Mouse (Mus musculus) cerebellum, adult (tissue): ENCODE results near the gene Lrfn1.

Experiments
- ATAC-seq: cut with Nextera tagmentation; 2 replicates; pipeline ENCODE4 v1.9.2; 2017; ENCODE audit warnings: mild to moderate bottlenecking, moderate library complexity, mixed read lengths; ENCODE audit not compliant: insufficient number of reproducible peaks, low FRiP score, low TSS enrichment

Gene Lrfn1

DNA sequence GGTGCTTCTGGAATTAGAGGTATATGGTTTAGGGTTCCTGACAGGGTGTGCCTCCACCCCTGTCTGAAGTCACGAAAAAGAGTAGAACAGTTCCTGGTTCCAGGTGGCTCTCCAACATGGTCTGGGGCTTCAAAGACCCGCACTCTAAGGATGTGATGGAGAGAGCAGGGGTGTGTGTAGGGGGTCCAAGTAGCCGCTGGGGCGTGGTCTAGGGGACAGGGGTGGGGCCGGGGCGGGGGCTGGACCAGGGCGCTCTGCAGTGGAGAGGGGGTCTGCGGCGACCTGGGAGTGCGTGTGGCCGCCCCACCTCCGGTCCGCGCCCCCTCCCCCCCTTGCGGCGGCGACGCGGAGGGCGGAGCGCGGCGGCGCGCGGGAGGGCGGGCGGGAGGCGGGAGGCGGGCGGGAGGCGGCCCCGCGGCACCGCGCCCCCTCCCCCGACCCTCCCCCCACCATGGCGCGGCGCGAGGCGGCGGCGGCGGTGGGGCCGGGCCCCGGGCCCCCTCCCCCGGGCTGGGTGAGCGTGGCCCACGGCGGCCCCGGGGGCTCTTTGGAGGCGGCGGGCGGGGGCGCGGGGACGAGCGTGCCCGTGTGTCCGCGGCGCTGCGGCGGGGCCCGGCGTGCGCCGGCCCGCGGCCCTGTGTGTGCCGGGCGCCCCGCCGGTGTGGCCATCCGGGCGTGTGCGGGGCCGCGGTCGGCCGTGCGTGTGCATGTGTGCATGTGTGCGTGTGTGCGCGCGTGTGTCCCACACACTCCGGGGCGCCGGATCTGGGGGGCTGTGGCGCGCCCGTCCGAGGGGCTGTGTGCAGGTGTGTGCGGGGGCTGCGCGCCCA, at the start of gene Lrfn1:
Gene Lrfn1, plus strand, starts transcription at position 450 of the 830 bp plus-strand sequence.
- ATAC-seq = peak; percentile 50; the same call in 1 of the 2 replicates

DNA sequence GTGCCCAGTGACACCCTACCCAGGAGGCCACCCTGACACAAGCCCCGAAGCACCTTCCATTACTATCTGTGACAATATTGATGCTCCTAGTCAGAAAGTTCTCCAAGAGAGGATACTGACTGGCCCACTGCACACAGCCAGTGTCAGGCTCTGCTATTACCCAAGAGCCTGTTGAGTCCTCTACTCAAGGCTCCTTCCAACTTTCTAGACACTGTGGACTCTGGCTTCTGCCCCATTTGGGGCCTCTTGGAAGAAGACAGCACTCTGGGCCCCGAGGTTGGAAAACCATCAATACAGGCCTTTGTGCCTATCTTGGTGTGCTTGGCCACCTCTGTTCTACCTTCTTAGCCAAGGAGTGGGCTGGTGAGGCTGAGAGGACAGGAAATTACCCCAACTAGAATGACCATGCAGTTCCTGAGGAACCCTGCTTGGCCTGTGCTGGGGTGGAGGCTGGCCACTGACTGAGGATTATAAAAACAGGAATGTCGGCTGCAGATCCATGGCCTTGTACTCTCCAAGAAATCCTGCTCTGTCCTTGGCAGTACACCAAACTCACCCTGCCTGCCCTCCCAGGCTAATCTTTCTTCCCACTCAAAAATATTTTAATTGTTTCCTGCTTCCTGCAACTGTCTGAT, 40.8 kb upstream of the Lrfn1 start:
- no peak for ATAC-seq

DNA sequence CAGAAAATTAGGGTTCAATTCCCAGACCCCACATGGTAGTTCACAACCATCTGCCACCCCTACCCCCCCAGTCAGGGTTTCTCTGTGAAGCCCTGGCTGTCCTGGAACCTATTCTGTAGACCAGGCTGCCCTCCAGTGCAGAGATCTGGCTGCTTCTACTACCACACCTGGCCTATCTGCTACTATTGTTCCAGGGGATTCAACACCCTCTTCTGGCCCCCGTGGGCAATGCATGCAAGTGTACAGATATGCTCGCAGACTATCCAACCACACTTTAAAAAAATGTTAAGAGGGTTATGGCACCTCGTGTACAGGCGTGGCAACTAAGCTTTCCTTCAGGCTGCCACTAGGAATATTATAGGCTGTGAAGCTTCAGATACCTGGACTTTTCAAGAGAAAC, 39.0 kb upstream of the Lrfn1 start:
- no peak for ATAC-seq

GRCm38 (mm10) chr7:28417368-28417767, 34.4 kb upstream of the Lrfn1 start:
- no peak for ATAC-seq

- ATAC-seq = no peak
Measured at GRCm38 (mm10) chr7:28418096-28418670, 33.6 kb upstream of the Lrfn1 start.

- no peak for ATAC-seq
Measured at GRCm38 (mm10) chr7:28419416-28419815, 32.4 kb upstream of the Lrfn1 start.

DNA sequence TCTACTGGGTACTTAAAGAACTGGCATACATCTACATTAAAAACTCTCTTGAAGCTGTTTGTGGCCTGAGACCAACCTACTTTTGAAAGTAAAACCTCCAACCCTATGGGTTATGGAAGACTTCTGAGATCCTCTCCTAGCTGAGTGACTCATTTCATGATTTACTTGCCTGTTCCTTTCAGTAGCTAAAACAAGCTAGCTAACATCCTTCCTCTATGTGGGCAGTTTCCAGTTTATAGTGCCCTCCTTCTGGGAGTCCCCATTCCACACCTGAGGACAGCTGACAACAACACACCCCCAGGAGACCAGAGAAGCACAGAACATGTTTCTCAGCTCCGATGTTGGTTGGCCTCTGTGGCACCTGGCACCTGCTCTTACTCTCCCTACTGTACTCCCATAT, 28.8 kb upstream of the Lrfn1 start:
- no peak for ATAC-seq

- ATAC-seq = no peak
Measured at GRCm38 (mm10) chr7:28427738-28428137, 24.0 kb upstream of the Lrfn1 start.

DNA sequence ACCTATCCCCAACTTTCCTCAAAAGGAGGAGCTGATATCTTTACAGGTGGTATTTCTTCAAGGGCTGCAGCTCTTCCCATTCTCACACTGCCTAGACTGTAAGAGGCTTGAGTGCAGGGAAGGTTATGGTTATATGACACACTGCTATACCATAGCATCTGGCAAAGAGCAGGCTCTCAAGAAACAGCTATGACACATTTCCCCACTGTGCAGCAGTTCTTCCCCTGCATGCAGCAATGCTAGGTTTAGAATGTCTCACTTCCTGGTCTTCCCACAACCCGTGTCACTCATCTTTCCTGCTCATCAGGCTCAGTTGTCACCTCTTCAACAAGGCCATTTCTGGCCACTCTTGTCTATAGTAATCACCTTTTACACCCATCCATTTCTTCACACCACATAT, 21.3 kb upstream of the Lrfn1 start:
- no peak for ATAC-seq

DNA sequence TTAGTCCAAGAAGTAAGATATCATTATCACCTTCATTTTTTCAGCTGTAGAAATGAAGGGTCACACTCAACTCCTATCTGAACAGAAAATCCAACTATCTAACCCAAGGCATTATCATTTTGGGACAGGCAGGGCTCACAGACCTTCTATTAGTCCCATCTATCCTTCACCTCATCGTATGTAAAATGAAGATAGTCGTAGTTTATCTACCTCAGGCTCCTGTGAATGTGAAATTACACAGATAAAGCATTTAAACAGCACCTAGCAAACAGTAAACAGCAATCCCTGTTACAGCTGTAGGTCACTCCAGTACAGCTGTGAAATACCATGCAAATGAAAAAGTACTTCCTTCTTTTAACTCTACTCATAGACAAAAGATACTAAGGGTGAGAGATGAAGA, 19.5 kb upstream of the Lrfn1 start:
- ATAC-seq = no peak

GRCm38 (mm10) chr7:28435660-28436259, 16.0 kb upstream of the Lrfn1 start:
- ATAC-seq = no peak

- ATAC-seq = peak; percentile 99
Measured at GRCm38 (mm10) chr7:28436271-28436904, 15.4 kb upstream of the Lrfn1 start.

DNA sequence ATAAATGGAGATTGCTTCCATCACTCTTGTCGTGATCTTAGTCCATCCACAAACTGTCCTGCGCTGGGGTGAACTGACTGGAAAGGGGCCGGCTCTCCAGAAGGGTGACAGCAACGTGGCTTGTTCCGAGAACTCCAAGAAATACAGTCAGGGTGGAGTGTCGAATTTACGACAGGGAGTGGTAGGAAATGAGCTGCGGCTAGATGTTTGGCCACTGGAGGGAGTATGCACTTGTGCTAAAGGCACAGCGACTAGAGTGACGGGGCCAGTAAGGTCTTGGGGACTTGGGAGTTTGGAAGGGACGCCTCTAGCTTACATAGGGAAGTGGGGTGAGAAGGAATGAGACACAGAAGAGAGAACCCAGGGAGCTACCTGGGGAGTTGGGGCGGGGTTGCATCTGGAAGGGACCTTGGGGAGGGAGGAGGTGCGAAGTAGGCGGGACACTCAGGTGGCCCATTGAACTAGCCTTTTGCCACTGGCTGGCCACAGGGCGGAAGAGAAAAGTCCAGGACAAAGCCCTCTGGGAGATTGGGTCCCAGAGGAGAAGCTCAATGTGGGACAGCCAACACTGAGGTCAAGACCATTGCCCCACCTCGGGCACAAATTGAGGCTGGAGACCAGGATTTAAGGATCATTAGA, 14.7 kb upstream of the Lrfn1 start, which contains the start of gene Gmfg:
Gene Gmfg, plus strand, starts transcription at position 516 of the 639 bp plus-strand sequence.
- ATAC-seq = peak; percentile 21

- ATAC-seq = no peak
Measured at GRCm38 (mm10) chr7:28437964-28438363, 13.8 kb upstream of the Lrfn1 start.

DNA sequence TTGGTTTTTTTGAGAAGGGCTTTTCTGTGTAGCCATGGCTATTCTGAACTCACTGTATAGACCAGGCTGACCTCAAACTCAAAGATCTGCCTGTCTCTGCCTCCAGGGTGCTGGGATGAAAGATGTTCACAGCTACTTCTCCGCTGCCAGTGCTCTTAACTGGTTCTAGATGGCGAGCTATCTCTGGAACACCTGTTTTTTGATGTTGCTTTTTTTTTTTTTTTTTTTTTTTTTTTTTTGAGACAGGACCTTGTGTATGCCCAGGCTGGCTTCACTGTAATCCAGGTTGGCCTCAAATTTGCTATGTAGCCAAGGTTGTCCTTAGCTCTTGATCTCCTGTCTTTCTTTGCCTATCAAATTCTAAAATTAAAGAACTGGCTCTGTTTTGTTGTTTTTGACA, 13.0 kb upstream of the Lrfn1 start:
- no peak for ATAC-seq

DNA sequence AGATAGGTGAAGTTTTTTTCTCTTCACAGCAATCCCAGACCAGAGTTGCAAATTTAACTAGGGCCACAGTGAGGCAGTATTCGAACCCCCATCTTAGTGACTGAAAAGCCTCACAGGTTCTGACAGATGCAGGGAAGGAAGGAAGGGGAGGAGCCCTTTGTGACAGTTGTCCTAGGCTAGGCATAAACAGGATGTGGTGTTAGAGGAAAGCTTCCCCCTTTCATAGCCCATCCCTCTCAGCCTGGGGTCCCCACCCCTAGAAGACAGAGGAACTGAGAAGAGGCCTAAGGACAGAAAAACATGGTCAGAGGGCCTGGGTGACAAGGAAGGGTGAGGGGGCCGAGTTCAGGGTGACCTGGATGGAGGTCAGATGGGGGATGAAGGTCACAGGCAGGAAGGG, 11.0 kb upstream of the Lrfn1 start:
- ATAC-seq = no peak

DNA sequence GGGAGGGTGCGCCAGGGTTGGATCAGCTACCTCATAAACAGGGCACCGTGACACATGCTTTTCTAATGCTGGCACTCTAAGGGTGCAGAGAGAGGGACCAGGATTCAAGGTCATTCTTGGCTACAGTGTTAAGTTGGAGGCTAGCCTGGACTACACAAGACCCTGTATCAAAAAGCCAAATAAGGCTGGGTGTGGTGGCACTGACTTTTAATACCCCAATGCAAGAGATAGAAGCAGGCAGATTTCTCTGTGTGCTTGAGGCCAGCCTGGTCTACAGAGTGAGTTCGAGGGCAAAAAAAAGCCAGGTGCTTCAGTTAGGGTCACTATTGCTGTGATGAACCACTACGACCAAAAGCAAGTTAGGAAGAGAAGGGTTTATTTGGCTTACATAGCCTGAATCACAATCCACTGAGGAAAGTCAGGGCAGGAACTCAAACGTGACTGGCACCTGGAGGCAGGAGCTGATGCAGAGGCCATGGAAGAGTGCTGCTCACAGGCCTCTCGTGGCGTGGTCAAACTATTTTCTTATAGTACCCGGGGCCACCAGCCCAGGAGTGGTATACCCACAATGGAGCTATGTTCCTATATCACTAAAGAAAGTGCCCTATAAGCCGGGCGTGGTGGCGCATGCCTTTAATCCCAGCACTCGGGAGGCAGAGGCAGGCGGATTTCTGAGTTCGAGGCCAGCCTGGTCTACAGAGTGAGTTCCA, 9.8 kb upstream of the Lrfn1 start:
- no peak for ATAC-seq

DNA sequence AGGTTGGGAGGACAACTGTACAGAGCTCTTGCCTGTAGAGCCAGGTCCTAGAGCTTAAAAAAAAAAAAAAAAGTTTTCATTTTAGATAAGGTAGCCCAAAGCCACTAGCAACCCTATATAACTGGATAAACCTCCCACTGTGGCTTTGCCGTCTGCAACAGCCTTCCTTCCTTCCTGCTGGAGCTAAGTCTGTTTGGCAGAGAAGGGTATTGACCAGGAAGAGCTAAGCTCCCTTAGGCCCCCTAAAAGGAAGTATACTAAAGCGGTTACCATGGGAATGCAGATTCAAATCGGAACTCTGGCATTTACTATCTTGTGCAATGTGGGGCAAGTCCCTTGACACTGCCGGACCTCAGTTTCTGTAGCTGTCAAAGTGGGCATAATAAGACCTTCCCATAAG, 9.1 kb upstream of the Lrfn1 start:
- ATAC-seq = no peak

DNA sequence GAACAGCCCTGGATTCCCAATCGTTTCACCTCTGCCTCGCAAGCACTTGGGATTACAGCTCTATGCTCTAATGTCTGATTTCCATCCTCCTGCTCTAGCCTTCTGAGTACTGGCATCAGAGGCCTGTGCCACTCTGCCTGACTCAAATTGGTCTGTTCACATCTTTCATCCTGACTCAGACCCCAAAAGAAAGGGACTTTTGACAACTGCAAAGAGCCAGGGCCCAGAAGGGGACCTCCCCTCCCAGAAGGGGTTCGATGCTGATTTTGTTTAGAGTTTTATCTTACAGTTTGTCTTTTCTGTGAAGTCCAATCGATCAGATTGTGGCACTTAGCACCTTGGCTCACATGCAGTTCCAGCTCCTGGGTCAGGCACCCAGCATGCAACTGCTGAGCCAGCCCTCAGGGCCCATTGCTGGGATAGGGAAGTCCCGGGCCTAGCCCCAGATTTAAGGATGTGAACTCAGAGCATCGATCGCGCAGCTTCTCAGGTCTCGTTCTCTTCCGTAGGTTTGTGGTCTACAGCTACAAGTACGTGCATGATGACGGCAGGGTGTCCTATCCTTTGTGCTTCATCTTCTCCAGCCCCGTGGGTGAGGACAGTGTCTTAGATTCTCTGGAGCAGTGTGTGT, 7.3 kb upstream of the Lrfn1 start:
- ATAC-seq = no peak
